Mouse (Mus musculus) olfactory bulb, adult 2 months (tissue): ENCODE results near the gene Lmf1. TPM values are rescaled to one million over a fixed set of nuclear protein-coding genes. Genes with fewer than 3 reads are reported as not detected.

ENCODE experiments used
- H3K27ac ChIP-seq: fragments of 200-500 bp; 2 replicates; pipeline ENCODE4 v1.5.1; 2012; ENCODE audit warnings: low read depth, low read length; ENCODE audit not compliant: insufficient read depth
- H3K4me1 ChIP-seq: fragments of 200-500 bp; 2 replicates; pipeline ENCODE4 v1.6.1; 2012; ENCODE audit warnings: low read length; ENCODE audit not compliant: control insufficient read depth, insufficient read depth
- H3K4me3 ChIP-seq: fragments of 200-500 bp; 2 replicates; pipeline ENCODE4 v1.5.1; 2012; ENCODE audit warnings: mild to moderate bottlenecking, low read depth, low read length, moderate library complexity; ENCODE audit not compliant: insufficient read depth
- CTCF ChIP-seq: fragments of 200-500 bp; IDR thresholded peaks from 2 replicates; pipeline ENCODE4 v1.5.1; 2012; ENCODE audit warnings: low read depth, mild to moderate bottlenecking, low read length, moderate library complexity; ENCODE audit not compliant: insufficient read depth
- POLR2A ChIP-seq: fragments of 200-500 bp; IDR thresholded peaks from 2 replicates; pipeline ENCODE4 v1.6.1; 2012; ENCODE audit warnings: mild to moderate bottlenecking, low read depth, low read length, moderate library complexity; ENCODE audit not compliant: insufficient read depth
- WGBS: fragments of 180-500 bp; shearing (Covaris S2); methylation state at CpG from one replicate; pipeline ENCODE4 v1.1.7; 2018; 5-methylcytosine and 5-hydroxymethylcytosine counted together
- polyA plus RNA-seq: library from polyadenylated mRNA; stranded (reverse); fragments of >200 nt; gene quantifications from 2 replicates; pipeline ENCODE4 v1.2.4, GENCODE M21; 2012; ENCODE audit warnings: low replicate concordance; ENCODE audit not compliant: missing spikeins, insufficient read depth, insufficient read length

Gene Lmf1
- polyA plus RNA-seq, 1 experiment, result not detected

DNA sequence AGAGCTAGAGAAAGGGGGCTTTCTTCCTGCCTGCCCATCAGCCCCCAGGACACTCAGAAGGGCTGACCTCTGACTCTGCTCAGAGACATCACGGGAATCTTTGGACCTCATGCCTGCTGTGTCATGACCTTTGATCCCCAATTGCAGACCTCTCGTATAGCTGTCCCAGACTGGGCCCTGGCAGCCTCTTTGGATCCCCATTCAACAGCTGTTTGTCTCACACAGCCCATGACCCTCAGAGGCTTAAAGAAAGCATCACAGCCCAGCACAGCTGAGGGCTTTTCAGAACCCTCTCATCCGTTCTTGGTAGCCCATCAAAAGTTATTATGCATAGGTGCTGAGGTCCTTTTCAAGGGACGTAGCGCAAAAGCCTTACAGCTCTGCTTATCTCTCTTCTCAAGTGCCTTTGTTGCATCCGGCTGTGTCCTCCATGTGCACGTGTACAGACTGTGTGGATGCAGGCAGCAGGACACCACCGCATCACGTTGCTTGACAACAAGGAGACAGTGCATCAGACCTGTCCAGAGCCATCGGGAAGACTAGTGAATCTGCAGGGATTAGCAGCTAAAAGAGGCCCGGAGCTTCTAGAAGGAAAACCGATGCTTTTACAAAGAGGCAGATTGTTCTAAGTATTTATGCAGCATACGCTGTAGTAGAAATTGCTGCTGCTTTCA, 45.7 kb downstream of the Lmf1 start:
- Histone ChIP-seq H3K4me1 (peaks cover 44% of the 10 kb centered on the region), H3K4me3 (no peak overlapping the region), H3K27ac (peak overlapping the region; percentile 63; the same call in 1 of the 2 replicates)
- TF ChIP-seq POLR2A, result no peak
- no peak for TF ChIP-seq CTCF
- 54% methylated on average over 13 of the region's 13 CpGs for WGBS

DNA sequence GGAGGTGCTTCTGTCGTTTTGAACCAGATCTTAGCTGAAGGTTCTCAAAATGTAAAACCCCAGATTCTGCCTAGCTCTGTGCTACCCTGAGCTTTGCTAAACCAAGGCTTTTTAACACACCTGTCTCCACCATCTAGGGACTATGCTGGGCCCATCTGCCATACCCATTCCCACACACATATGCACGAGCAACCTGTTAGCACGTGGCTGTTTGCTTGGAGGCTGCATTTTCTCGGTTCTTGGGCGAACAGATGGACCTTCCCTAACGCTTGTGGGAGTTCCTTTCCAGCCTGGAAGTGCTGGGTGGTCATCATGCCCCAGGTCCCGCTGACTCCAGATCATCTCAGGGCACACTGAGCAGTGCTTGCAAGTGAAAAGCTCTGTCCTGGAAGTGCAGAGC, 46.4 kb downstream of the Lmf1 start:
- no peak for TF ChIP-seq CTCF
- TF ChIP-seq POLR2A, result no peak
- H3K4me1 ChIP-seq, result peaks cover 44% of the 10 kb centered on the region
- peak overlapping the region; percentile 63 for H3K27ac ChIP-seq
- H3K4me3 ChIP-seq, result no peak overlapping the region
- WGBS, result 82% methylated on average over 7 of the region's 7 CpGs

DNA sequence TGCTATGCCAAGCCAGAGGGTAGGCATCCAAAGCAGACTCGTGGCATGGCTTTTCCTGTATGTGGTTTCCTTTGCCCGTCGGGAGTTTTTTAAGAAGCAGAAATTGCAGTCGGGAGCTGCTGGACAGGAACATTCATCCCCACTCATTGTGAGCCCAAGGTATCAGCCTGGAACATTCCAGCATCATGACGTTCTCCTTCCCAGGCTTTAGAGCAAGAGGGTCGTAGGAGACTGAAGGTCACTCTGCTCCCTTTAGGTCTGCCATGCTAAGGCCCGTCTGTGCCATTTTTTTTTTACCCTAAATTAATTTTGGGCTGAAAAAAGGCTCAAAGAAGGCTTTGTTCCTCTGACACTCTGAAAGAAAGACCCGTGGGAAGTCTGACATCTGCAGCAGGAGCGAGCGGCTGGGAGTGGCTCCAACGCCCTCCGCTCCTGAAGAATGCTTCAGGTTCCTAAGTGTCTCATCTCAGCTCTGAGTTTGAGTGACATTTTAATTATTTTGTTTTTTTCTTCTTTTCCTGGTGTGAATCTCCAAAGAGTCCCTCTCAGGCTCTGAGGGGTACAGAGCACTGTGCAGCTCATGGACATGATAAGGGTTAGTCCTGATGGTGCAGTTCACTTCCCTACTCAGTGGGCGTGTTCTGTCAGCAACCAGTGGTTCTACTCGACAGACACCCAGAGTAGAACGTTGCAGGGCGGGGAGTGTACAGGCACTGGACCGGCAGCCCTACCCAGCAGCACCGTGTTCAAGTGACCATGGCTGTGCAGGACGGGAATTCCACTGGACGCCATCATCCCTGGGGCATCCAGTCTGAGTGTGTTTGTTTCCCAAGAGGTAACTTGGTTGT, 47.5 kb downstream of the Lmf1 start:
- H3K27ac ChIP-seq, result peak overlapping the region; percentile 47
- peaks cover 44% of the 10 kb centered on the region for H3K4me1 ChIP-seq
- no peak for TF ChIP-seq POLR2A
- TF ChIP-seq CTCF, result no peak
- H3K4me3 ChIP-seq, result no peak overlapping the region
- WGBS, result 51% methylated on average over 20 of the region's 20 CpGs

DNA sequence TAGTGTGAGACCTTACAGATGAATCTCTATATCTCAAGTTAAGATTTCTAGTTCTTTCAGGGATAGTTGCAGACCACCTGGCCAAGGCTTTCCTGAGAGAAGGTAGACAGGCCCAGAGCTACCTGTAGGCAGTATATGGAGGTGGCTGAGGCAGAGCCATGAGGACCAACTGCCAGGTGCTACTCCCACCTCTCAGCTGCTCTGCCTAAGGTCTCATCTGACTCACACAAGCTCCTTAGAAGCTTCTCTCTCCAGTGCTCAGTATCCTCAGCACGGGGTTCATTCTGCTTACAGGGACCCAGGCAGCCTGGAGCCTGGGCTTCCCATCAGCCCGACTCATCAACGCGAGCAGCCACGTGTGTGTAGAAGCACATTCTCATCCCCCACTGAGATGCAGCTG, 51.4 kb downstream of the Lmf1 start:
- 56% methylated on average over 5 of the region's 5 CpGs for WGBS
- Histone ChIP-seq H3K27ac (no peak overlapping the region), H3K4me1 (peaks cover 26% of the 10 kb centered on the region), H3K4me3 (no peak overlapping the region)
- TF ChIP-seq CTCF (no peak), POLR2A (no peak)

DNA sequence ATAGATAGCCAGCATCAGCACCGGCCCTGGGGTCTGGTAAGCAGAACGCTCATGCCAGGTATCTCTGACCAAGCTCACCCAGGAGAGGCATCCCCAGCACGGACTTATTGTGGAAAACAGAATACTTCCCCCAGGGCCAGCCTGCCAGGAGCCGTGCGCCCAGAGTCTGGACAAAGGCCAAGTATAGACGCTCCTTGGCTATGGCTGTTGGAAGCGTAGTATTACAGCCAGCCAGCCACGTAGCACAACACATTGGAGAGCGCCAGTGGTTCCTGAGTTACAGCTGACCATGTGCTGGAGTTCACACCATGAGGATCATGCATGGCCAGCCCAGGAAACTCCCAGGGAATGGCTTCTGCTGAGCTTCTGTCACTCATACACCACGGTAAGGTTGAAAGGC, 55.2 kb downstream of the Lmf1 start:
- TF ChIP-seq CTCF (no peak), POLR2A (no peak)
- Histone ChIP-seq H3K27ac (no peak overlapping the region), H3K4me1 (peaks cover 10% of the 10 kb centered on the region), H3K4me3 (no peak overlapping the region)
- WGBS, result 72% methylated on average over 10 of the region's 10 CpGs

DNA sequence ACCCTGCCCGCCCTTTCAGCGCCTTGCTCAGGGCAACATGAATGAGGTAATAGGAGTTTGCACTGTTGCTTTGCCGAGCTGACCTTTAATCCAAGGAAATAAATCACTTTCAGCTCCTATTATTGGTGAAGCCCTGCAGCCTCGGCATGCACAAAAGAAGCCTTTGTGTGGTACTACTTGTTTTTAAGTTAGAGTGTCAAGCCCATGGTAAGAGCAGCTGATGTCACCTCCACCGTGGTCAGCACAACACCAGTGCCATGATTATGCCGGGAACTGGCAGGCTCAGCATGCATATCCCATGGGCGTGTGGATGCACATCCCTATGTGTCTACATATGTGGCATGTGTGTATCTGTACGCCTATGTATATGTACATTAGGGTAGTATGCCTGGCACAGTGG, 56.5 kb downstream of the Lmf1 start:
- no peak for TF ChIP-seq POLR2A
- no peak for TF ChIP-seq CTCF
- WGBS, result 50% methylated on average over 8 of the region's 8 CpGs
- H3K27ac ChIP-seq, result no peak overlapping the region

DNA sequence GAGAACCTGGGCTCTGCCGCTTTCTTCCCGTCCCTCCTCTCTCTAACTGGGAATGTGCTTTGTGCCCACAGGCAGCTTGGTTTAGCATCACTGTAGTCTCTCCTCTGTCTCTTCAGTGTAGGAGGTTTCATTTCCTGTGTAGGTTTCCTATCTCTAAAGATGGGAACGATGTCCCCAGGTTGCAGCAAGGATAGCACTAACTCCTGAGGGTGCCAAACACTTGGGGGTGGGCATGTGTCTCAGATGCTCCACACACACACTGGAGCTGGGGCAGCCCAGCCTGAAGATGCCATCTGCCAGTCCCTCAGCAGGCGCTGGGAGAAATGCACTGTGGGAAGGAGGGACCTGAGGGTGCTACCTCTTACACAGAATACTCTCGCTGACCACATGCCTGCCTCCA, 56.9 kb downstream of the Lmf1 start:
- Histone ChIP-seq H3K27ac (no peak overlapping the region), H3K4me1 (peaks cover 13% of the 10 kb centered on the region), H3K4me3 (no peak overlapping the region)
- no peak for TF ChIP-seq CTCF
- no peak for TF ChIP-seq POLR2A
- 75% methylated on average over 5 of the region's 5 CpGs for WGBS

More for the DNA sequence above, 56.5 kb downstream of the Lmf1 start:
- H3K4me3 ChIP-seq, result no peak overlapping the region
- peaks cover 13% of the 10 kb centered on the region for H3K4me1 ChIP-seq

DNA sequence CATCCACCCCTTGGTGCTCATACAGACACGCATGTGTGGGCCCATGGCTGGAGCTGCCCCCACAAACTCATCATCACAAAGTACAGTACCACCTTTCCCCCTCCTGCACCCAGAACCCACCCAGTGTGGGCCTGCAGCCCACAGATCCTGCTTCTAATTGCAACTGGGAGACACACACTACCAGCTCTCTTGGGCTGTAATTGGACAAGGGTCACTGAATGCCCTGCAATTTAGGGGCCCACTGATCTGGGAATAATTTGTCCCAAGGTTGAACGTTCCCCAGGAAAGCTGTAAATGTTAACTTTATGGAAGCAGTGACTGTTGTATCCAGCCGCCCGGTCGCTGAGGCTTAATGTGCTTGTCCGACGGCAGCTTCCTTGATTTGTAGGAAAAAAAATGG, 59.1 kb downstream of the Lmf1 start:
- no peak overlapping the region for H3K4me3 ChIP-seq
- 88% methylated on average over 7 of the region's 7 CpGs for WGBS
- TF ChIP-seq POLR2A (no peak), CTCF (no peak)
- peaks cover 20% of the 10 kb centered on the region for H3K4me1 ChIP-seq
- H3K27ac ChIP-seq, result no peak overlapping the region

DNA sequence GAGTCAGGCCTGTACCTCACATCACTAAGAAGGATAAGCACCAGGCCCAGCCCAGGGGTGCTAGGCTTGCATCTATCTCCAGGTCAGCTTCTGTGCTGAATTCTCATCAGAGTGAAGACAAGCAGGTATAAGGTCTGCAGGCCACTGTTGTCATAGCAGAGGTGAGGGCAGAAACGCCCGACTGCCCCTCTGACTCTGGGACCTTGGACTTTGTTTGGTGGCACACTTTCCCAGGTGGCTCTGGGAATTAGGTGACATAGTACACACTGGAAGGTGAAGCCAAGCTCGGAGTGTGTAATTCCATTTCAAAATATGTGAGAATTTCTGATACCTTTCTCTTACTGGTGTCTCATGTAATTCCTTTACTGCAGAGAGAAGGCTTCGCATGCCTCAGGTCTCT, 59.6 kb downstream of the Lmf1 start:
- TF ChIP-seq CTCF (no peak), POLR2A (no peak)
- WGBS, result 95% methylated on average over 4 of the region's 4 CpGs
- Histone ChIP-seq H3K4me3 (no peak overlapping the region), H3K4me1 (peaks cover 25% of the 10 kb centered on the region), H3K27ac (no peak overlapping the region)

DNA sequence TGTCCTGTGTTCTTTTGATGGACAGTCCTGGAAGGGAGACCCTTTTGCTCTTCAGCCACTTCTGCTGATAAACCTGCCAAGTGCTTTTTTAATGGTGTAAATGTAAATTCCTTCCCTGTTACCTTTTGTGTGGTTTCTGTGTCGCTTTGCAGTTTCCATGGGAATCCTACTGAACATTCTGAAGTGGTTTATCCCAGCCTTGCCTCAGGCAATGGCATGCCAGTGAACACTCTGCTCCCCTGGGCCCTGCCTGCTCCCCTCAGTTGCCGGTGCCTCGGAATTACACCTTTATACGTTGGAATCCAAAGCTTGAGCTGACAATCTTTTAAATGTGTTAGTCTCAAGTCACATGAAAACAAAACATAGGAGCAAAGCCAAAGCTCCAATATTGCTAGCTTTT, 62.1 kb downstream of the Lmf1 start:
- Histone ChIP-seq H3K4me3 (no peak overlapping the region), H3K4me1 (peaks cover 27% of the 10 kb centered on the region), H3K27ac (no peak overlapping the region)
- WGBS, result 58% methylated on average over 4 of the region's 4 CpGs
- TF ChIP-seq POLR2A (no peak), CTCF (no peak)
